Mouse (Mus musculus) heart, embryonic 11.5 days (tissue): ENCODE measurements at regions not wholly inside any gene's neighbourhood (a gene's known extent, or its start where the extent isn't known, plus 50 kb on each side); places are given as distances from the start of the nearest gene placed in this dataset.

Experiments
- ATAC-seq: fragments of 200-750 bp; cut with Nextera tagmentation; replicated peaks from 2 replicates; pipeline ENCODE4 v1.8.0; 2017; ENCODE audit warnings: moderate library complexity; ENCODE audit not compliant: insufficient number of reproducible peaks, low FRiP score, low TSS enrichment
- H3K27ac ChIP-seq: fragments of 300-500 bp; sonication (generic); 2 replicates; pipeline ENCODE4 v1.5.1; 2014; ENCODE audit warnings: mild to moderate bottlenecking, low read depth, low read length
- H3K27me3 ChIP-seq: fragments of 300-500 bp; sonication (generic); 2 replicates; pipeline ENCODE4 v1.6.1; 2014; ENCODE audit warnings: mild to moderate bottlenecking, low read length, mixed read lengths; ENCODE audit not compliant: control insufficient read depth, insufficient read depth
- H3K36me3 ChIP-seq: fragments of 300-500 bp; sonication (generic); 2 replicates; pipeline ENCODE4 v1.6.1; 2014; ENCODE audit warnings: mild to moderate bottlenecking, low read length, moderate library complexity, mixed read lengths; ENCODE audit not compliant: control insufficient read depth, insufficient read depth
- H3K4me1 ChIP-seq: fragments of 300-500 bp; sonication (generic); 2 replicates; pipeline ENCODE4 v1.6.1; 2014; ENCODE audit warnings: low read length; ENCODE audit not compliant: control insufficient read depth, insufficient read depth
- H3K4me2 ChIP-seq: fragments of 300-500 bp; sonication (generic); 2 replicates; pipeline ENCODE4 v1.6.1; 2014; ENCODE audit warnings: mild to moderate bottlenecking, moderate library complexity
- H3K4me3 ChIP-seq: fragments of 300-500 bp; sonication (generic); 2 replicates; pipeline ENCODE4 v1.5.1; 2014; ENCODE audit warnings: low read depth, low read length
- H3K9ac ChIP-seq: fragments of 300-500 bp; sonication (generic); 2 replicates; pipeline ENCODE4 v1.6.1; 2014; ENCODE audit warnings: mild to moderate bottlenecking, low read depth, low read length, moderate library complexity
- H3K9me3 ChIP-seq: fragments of 300-500 bp; sonication (generic); replicated peaks from 2 replicates; pipeline ENCODE4 v1.6.1; 2016; ENCODE audit warnings: low read length; ENCODE audit not compliant: control insufficient read depth
- WGBS: fragments of 180-500 bp; shearing (Covaris S2); extraction: QIAGEN DNeasy Blood & Tissue Kit; methylation state at CpG from one replicate; pipeline ENCODE4 v1.1.7; 2014; ENCODE audit not compliant: insufficient replicate concordance; 5-methylcytosine and 5-hydroxymethylcytosine counted together

GRCm38 (mm10) chr12:9898420-9898819 is 328.5 kb downstream of the Osr1 start:
- Histone ChIP-seq H3K4me2 (no peak overlapping the region), H3K9ac (no peak overlapping the region), H3K27ac (peak overlapping the region; percentile 57; the same call in 1 of the 2 replicates), H3K27me3 (no peaks in the 10 kb centered on the region), H3K4me1 (peaks cover 5% of the 10 kb centered on the region; the same call in 1 of the 2 replicates), H3K4me3 (no peak overlapping the region), H3K36me3 (no peaks in the 10 kb centered on the region), H3K9me3 (no peaks in the 10 kb centered on the region)
- ATAC-seq: no peak
- WGBS: 31% methylated on average over 3 of the region's 3 CpGs

GRCm38 (mm10) chr12:9901948-9902347 is 332.0 kb downstream of the Osr1 start:
- Histone ChIP-seq H3K27me3 (no peaks in the 10 kb centered on the region), H3K4me1 (peaks cover 5% of the 10 kb centered on the region; the same call in 1 of the 2 replicates), H3K27ac (no peak overlapping the region), H3K36me3 (no peaks in the 10 kb centered on the region), H3K4me2 (no peak overlapping the region), H3K9ac (no peak overlapping the region), H3K4me3 (no peak overlapping the region), H3K9me3 (no peaks in the 10 kb centered on the region)
- no peak for ATAC-seq
- 69% methylated on average over 2 of the region's 2 CpGs for WGBS

- 47% methylated on average over 2 of the region's 2 CpGs for WGBS
- no peak overlapping the region for H3K4me3 ChIP-seq
- no peaks in the 10 kb centered on the region for H3K27me3 ChIP-seq
- no peaks in the 10 kb centered on the region for H3K4me1 ChIP-seq
- H3K27ac ChIP-seq: no peak overlapping the region
- no peaks in the 10 kb centered on the region for H3K9me3 ChIP-seq
- H3K9ac ChIP-seq: no peak overlapping the region
- no peak overlapping the region for H3K4me2 ChIP-seq
- H3K36me3 ChIP-seq: no peaks in the 10 kb centered on the region
- ATAC-seq: no peak
Measured at GRCm38 (mm10) chr12:9903702-9904231, 333.9 kb downstream of the Osr1 start.

- H3K9me3 ChIP-seq: no peaks in the 10 kb centered on the region
- H3K36me3 ChIP-seq: no peaks in the 10 kb centered on the region
- ATAC-seq: no peak
- H3K27me3 ChIP-seq: no peaks in the 10 kb centered on the region
- no peaks in the 10 kb centered on the region for H3K4me1 ChIP-seq
- no peak overlapping the region for H3K9ac ChIP-seq
- H3K27ac ChIP-seq: no peak overlapping the region
- no peak overlapping the region for H3K4me3 ChIP-seq
- H3K4me2 ChIP-seq: no peak overlapping the region
Measured at GRCm38 (mm10) chr12:9912333-9912732, 342.4 kb downstream of the Osr1 start.

- no peak for ATAC-seq
- Histone ChIP-seq H3K27ac (no peak overlapping the region), H3K9me3 (no peaks in the 10 kb centered on the region), H3K27me3 (no peaks in the 10 kb centered on the region), H3K4me1 (no peaks in the 10 kb centered on the region), H3K9ac (no peak overlapping the region), H3K36me3 (no peaks in the 10 kb centered on the region), H3K4me3 (no peak overlapping the region), H3K4me2 (no peak overlapping the region)
- WGBS: 77% methylated on average over 7 of the region's 7 CpGs
Measured at GRCm38 (mm10) chr12:9915726-9916140, 345.8 kb downstream of the Osr1 start.

- WGBS: 74% methylated on average over 4 of the region's 4 CpGs
- no peaks in the 10 kb centered on the region for H3K36me3 ChIP-seq
- no peak overlapping the region for H3K27ac ChIP-seq
- H3K4me3 ChIP-seq: no peak overlapping the region
- H3K9me3 ChIP-seq: no peaks in the 10 kb centered on the region
- H3K4me1 ChIP-seq: no peaks in the 10 kb centered on the region
- no peak for ATAC-seq
- H3K9ac ChIP-seq: no peak overlapping the region
- H3K27me3 ChIP-seq: no peaks in the 10 kb centered on the region
- no peak overlapping the region for H3K4me2 ChIP-seq
Measured at GRCm38 (mm10) chr12:9918026-9918425, 348.1 kb downstream of the Osr1 start.

- 73% methylated on average over 3 of the region's 3 CpGs for WGBS
- no peak for ATAC-seq
- Histone ChIP-seq H3K4me2 (no peak overlapping the region), H3K4me1 (no peaks in the 10 kb centered on the region), H3K9ac (no peak overlapping the region), H3K4me3 (no peak overlapping the region), H3K27me3 (no peaks in the 10 kb centered on the region), H3K36me3 (no peaks in the 10 kb centered on the region), H3K9me3 (no peaks in the 10 kb centered on the region), H3K27ac (no peak overlapping the region)
Measured at GRCm38 (mm10) chr12:9919007-9919406, 349.1 kb downstream of the Osr1 start.

GRCm38 (mm10) chr12:9919433-9919832 is 349.5 kb downstream of the Osr1 start:
- no peak for ATAC-seq
- 62% methylated on average over 4 of the region's 4 CpGs for WGBS
- H3K9me3 ChIP-seq: no peaks in the 10 kb centered on the region
- no peaks in the 10 kb centered on the region for H3K27me3 ChIP-seq
- no peak overlapping the region for H3K4me3 ChIP-seq
- H3K36me3 ChIP-seq: no peaks in the 10 kb centered on the region
- H3K4me2 ChIP-seq: no peak overlapping the region
- H3K27ac ChIP-seq: no peak overlapping the region
- no peak overlapping the region for H3K9ac ChIP-seq
- H3K4me1 ChIP-seq: no peaks in the 10 kb centered on the region

GRCm38 (mm10) chr12:9920401-9920800 is 350.5 kb downstream of the Osr1 start:
- Histone ChIP-seq H3K36me3 (no peaks in the 10 kb centered on the region), H3K9ac (no peak overlapping the region), H3K4me1 (no peaks in the 10 kb centered on the region), H3K27ac (no peak overlapping the region), H3K9me3 (no peaks in the 10 kb centered on the region), H3K4me2 (no peak overlapping the region), H3K27me3 (no peaks in the 10 kb centered on the region), H3K4me3 (no peak overlapping the region)
- WGBS: 66% methylated on average over 2 of the region's 2 CpGs
- no peak for ATAC-seq
